Mouse (Mus musculus) testis, adult 2 months (tissue): Measurements from ENCODE around the gene Sh3pxd2a.

Source experiments
- CTCF ChIP-seq: fragments of 200-500 bp; IDR thresholded peaks from 2 replicates; pipeline ENCODE4 v1.5.1; 2012; ENCODE audit warnings: low read depth, mild to moderate bottlenecking, inconsistent platforms, low read length, moderate library complexity; ENCODE audit not compliant: control insufficient read depth, insufficient read depth, insufficient replicate concordance
- POLR2A ChIP-seq: fragments of 200-500 bp; IDR thresholded peaks from 2 replicates; pipeline ENCODE4 v1.6.1; 2012; ENCODE audit warnings: low read depth, mild to moderate bottlenecking, inconsistent platforms, low read length, moderate library complexity; ENCODE audit not compliant: control insufficient read depth

GRCm38 (mm10) chr19:47464304-47465241, at the start of gene Sh3pxd2a:
- TF ChIP-seq CTCF (no peak), POLR2A (no peak)
